Mouse (Mus musculus) limb, embryonic 14.5 days (tissue): ENCODE results near the gene Npas3. TPM values are rescaled to one million over a fixed set of nuclear protein-coding genes. Genes with fewer than 3 reads are reported as not detected.
A peak's percentile ranks its signal among the peaks of the same experiment; 100 is the strongest.

Experiments
- ATAC-seq: fragments of 200-750 bp; cut with Nextera tagmentation; 2 replicates; pipeline ENCODE4 v1.8.0; 2017; ENCODE audit warnings: low read depth, moderate number of reproducible peaks, moderate TSS enrichment; ENCODE audit not compliant: low FRiP score
- DNase-seq: peaks from one replicate; pipeline ENCODE4 v3.0.0-alpha.2; 2015; ENCODE audit warnings: low spot score
- H3K27ac ChIP-seq: fragments of 300-500 bp; sonication (generic); replicated peaks from 2 replicates; pipeline ENCODE4 v1.5.1; 2014; ENCODE audit warnings: low read depth, mild to moderate bottlenecking, low read length, moderate library complexity, mixed read lengths
- H3K27me3 ChIP-seq: fragments of 300-500 bp; sonication (generic); 2 replicates; pipeline ENCODE4 v1.6.1; 2014; ENCODE audit warnings: low read length, mixed read lengths; ENCODE audit not compliant: control insufficient read depth, insufficient read depth
- H3K36me3 ChIP-seq: fragments of 300-500 bp; sonication (generic); 2 replicates; pipeline ENCODE4 v1.6.1; 2014; ENCODE audit warnings: mild to moderate bottlenecking, low read length, moderate library complexity, mixed read lengths; ENCODE audit not compliant: control insufficient read depth, insufficient read depth
- H3K4me1 ChIP-seq: fragments of 300-500 bp; sonication (generic); 2 replicates; pipeline ENCODE4 v1.6.1; 2014; ENCODE audit warnings: antibody characterized with exemption, low read length, mixed read lengths; ENCODE audit not compliant: control insufficient read depth, insufficient read depth
- H3K4me2 ChIP-seq: fragments of 300-500 bp; sonication (generic); replicated peaks from 2 replicates; pipeline ENCODE4 v1.6.1; 2014; ENCODE audit warnings: low read depth, mild to moderate bottlenecking, low read length, moderate library complexity; ENCODE audit not compliant: severe bottlenecking
- H3K4me3 ChIP-seq: fragments of 300-500 bp; sonication (generic); replicated peaks from 2 replicates; pipeline ENCODE4 v1.5.1; 2014; ENCODE audit warnings: low read length
- H3K9ac ChIP-seq: fragments of 300-500 bp; sonication (generic); 2 replicates; pipeline ENCODE4 v1.6.1; 2014; ENCODE audit warnings: mild to moderate bottlenecking, low read depth, low read length, moderate library complexity; ENCODE audit not compliant: severe bottlenecking
- H3K9me3 ChIP-seq: fragments of 300-500 bp; sonication (generic); 2 replicates; pipeline ENCODE4 v1.6.1; 2016; ENCODE audit warnings: low read length; ENCODE audit not compliant: control insufficient read depth
- POLR2A ChIP-seq: fragments of 200-500 bp; IDR thresholded peaks from 2 replicates; pipeline ENCODE4 v1.8.0; 2012; ENCODE audit warnings: inconsistent platforms, mild to moderate bottlenecking, moderate library complexity, borderline replicate concordance; ENCODE audit not compliant: insufficient read depth, insufficient read length; ENCODE audit errors: extremely low read depth
- WGBS: fragments of 180-500 bp; shearing (Covaris S2); extraction: QIAGEN DNeasy Blood & Tissue Kit; methylation state at CpG from one replicate; pipeline ENCODE4 v1.1.7; 2014; 5-methylcytosine and 5-hydroxymethylcytosine counted together
- polyA plus RNA-seq, 2 experiments: library from polyadenylated mRNA; depleted of rRNA in 1 of 2; stranded (reverse) in 1 of 2; unstranded in 1 of 2; fragments of >200 nt; fragmentation: Nextera tagmentation in 1 of 2; extraction: Ambion mirVana in 1 of 2; gene quantifications; 2 replicates each; pipeline versions ENCODE4 v1.2.1 to v1.2.3; 2012 to 2014

The Npas3 gene
- polyA plus RNA-seq, 2 experiments, result 5.3 to 5.9 TPM

DNA sequence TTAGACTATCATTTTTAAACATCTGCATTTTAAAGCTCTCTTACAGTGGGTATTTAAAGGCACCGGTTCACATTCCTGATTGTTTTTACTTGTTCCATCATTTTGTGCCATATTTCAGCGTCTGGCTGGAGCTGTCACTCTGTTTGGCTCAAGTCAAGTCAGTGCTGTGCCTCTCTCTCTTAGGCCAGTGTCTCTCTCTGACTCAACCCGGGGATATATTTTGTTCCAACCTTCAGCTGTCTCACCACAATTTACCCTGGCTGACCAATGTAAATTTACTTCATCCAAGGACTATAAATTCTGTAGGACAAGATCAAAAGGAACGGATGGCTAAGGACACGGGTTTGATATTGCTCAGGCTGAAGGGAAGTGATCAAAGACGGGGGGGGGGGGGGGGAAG is 812.7 kb downstream of the Npas3 start:
- Histone ChIP-seq H3K27ac (no peak overlapping the region), H3K4me1 (peaks cover 10% of the 10 kb centered on the region), H3K9ac (no peak overlapping the region), H3K4me3 (no peak overlapping the region), H3K4me2 (no peak overlapping the region), H3K27me3 (peaks cover 10% of the 10 kb centered on the region), H3K9me3 (no peaks in the 10 kb centered on the region), H3K36me3 (no peaks in the 10 kb centered on the region)
- WGBS, result 30% methylated on average over 6 of the region's 6 CpGs
- ATAC-seq (no peak), DNase-seq (no peak)
- TF ChIP-seq POLR2A, result no peak

DNA sequence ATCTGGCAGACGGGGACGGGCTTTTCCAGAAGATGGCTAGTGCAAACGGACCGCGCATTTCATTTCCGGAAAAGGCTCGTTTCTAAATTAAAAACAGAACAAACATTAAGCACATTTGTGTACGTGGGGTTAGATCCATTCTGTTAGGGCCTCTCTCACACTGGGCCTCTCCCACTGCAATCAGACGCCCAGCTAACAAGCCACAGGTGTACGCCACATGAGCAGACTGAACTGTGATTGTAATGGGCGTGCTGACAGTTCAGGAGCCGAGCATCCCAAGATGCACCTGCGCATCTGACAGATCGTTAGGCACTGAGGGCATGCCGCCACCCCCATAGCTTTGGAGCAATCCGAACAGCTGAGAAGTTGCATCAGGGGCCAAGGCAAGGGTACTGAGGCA is 816.5 kb downstream of the Npas3 start:
- 19% methylated on average over 16 of the region's 16 CpGs for WGBS
- no peak overlapping the region for H3K4me2 ChIP-seq
- TF ChIP-seq POLR2A, result no peak
- no peak overlapping the region for H3K9ac ChIP-seq
- DNase-seq, result no peak
- no peaks in the 10 kb centered on the region for H3K9me3 ChIP-seq
- no peak overlapping the region for H3K27ac ChIP-seq
- peaks cover 41% of the 10 kb centered on the region for H3K27me3 ChIP-seq
- H3K36me3 ChIP-seq, result peaks cover 4% of the 10 kb centered on the region; the same call in 1 of the 2 replicates
- ATAC-seq, result no peak
- H3K4me1 ChIP-seq, result peaks cover 12% of the 10 kb centered on the region
- H3K4me3 ChIP-seq, result no peak overlapping the region

DNA sequence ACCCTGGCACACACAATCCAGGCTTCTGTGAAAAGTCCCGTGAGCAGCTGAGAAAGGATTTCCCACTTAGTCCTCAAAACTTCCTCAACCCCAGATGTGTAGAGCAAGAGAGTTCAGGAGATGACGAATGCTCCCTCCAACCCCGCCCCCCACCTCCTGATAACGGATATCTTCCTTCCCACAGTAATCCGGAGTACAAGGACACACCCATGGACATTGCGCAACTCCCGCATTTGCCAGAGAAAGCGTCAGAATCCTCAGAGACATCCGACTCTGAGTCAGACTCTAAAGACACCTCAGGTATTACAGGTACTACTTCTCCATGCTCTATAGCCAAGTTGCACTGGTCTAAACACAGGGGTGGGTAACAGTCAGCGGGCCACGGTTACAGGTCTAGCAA is 817.1 kb downstream of the Npas3 start:
- Histone ChIP-seq H3K27me3 (peaks cover 41% of the 10 kb centered on the region), H3K4me3 (no peak overlapping the region), H3K4me2 (no peak overlapping the region), H3K27ac (no peak overlapping the region), H3K36me3 (peaks cover 4% of the 10 kb centered on the region; the same call in 1 of the 2 replicates), H3K4me1 (peaks cover 6% of the 10 kb centered on the region; the same call in 1 of the 2 replicates), H3K9me3 (no peaks in the 10 kb centered on the region), H3K9ac (no peak overlapping the region)
- WGBS, result 65% methylated on average over 11 of the region's 11 CpGs
- no peak for TF ChIP-seq POLR2A
- no peak for ATAC-seq
- no peak for DNase-seq

DNA sequence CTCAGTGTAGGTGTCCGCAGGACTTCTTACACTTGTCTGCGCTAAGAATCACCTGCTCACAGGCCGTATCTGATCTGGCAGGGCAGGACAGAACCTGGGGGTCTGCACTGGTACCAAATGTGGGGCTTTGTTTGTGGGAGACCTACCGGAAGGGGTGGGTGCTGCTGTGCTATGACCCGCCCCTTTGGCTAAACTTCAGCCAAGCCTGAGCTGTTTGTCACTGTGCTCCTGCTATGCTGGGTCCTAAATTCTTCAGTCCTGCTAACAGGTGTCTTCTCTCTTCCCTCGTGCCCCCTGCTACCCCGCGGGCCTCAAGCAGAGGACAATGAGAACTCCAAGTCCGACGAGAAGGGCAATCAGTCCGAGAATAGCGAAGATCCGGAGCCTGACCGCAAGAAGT is 818.9 kb downstream of the Npas3 start:
- peaks cover 41% of the 10 kb centered on the region for H3K27me3 ChIP-seq
- no peak for DNase-seq
- H3K4me1 ChIP-seq, result peaks cover 6% of the 10 kb centered on the region; the same call in 1 of the 2 replicates
- peaks cover 4% of the 10 kb centered on the region; the same call in 1 of the 2 replicates for H3K36me3 ChIP-seq
- no peaks in the 10 kb centered on the region for H3K9me3 ChIP-seq
- H3K4me2 ChIP-seq, result peak overlapping the region; percentile 70
- no peak for TF ChIP-seq POLR2A
- 37% methylated on average over 14 of the region's 14 CpGs for WGBS
- H3K9ac ChIP-seq, result no peak overlapping the region
- 0 out of 2 replicates have a peak, but pooled peaks have one; percentile 23 for ATAC-seq
- H3K27ac ChIP-seq, result no peak overlapping the region
- peak overlapping the region; percentile 42 for H3K4me3 ChIP-seq

DNA sequence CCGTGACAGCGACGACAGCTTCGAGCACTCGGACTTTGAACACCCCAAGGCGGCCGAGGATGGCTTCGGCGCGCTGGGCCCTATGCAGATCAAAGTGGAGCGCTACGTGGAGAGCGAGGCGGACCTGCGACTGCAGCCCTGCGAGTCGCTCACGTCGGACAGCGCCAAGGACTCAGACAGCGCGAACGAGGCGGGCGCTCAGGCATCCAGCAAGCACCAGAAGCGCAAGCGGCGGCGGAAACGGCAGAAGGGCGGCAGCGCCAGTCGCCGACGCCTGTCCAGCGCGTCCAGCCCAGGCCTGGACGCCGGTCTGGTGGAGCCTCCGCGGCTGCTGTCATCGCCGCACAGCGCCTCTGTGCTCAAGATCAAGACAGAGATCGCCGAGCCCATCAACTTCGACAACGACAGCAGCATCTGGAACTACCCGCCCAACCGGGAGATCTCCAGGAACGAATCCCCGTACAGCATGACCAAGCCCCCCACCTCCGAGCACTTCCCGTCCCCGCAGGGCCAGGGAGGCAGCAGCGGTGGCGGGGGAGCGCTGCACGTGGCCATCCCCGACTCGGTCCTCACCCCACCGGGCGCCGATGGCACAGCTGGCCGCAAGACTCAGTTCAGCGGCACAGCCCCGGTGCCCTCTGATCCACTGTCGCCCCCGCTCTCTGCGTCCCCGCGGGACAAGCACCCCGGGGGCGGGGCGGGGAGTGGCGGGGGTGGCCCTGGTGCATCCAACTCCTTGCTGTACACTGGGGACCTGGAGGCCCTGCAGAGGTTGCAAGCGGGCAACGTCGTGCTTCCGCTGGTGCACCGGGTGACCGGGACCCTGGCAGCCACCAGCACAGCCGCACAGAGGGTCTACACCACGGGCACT is 819.6 kb downstream of the Npas3 start:
- H3K4me3 ChIP-seq, result peak overlapping the region; percentile 42
- H3K27me3 ChIP-seq, result peaks cover 41% of the 10 kb centered on the region
- H3K27ac ChIP-seq, result no peak overlapping the region
- peaks cover 6% of the 10 kb centered on the region; the same call in 1 of the 2 replicates for H3K4me1 ChIP-seq
- TF ChIP-seq POLR2A, result no peak
- H3K4me2 ChIP-seq, result peak overlapping the region; percentile 70
- peak overlapping the region; percentile 34; the same call in 1 of the 2 replicates for H3K9ac ChIP-seq
- ATAC-seq (peak; percentile 44; the same call in 1 of the 2 replicates), DNase-seq (peak; percentile 48)
- H3K9me3 ChIP-seq, result no peaks in the 10 kb centered on the region
- 5% methylated on average over 71 of the region's 84 CpGs for WGBS
- peaks cover 4% of the 10 kb centered on the region; the same call in 1 of the 2 replicates for H3K36me3 ChIP-seq
